Mouse (Mus musculus) layer of hippocampus, adult 6 months (tissue): Measurements from ENCODE around the gene 1810065E05Rik. TPM values are rescaled to one million over a fixed set of nuclear protein-coding genes. Genes with fewer than 3 reads are reported as not detected.

Source experiments
- long read RNA-seq, 2 experiments: library from polyadenylated mRNA; unstranded; transcript quantifications; one replicate each; pipeline ENCODE4 v2.0.0; 2019 to 2020
- polyA plus RNA-seq: library from polyadenylated mRNA; unstranded; fragments of <200 nt; fragmentation: Nextera tagmentation; gene quantifications from 2 replicates; pipeline ENCODE4 v1.2.3, GENCODE M21; 2021

The 1810065E05Rik gene
- not detected in 2 replicates for polyA plus RNA-seq
- long read RNA-seq, experiment 1, result 0 reads
- long read RNA-seq, experiment 2, result 0 reads

DNA sequence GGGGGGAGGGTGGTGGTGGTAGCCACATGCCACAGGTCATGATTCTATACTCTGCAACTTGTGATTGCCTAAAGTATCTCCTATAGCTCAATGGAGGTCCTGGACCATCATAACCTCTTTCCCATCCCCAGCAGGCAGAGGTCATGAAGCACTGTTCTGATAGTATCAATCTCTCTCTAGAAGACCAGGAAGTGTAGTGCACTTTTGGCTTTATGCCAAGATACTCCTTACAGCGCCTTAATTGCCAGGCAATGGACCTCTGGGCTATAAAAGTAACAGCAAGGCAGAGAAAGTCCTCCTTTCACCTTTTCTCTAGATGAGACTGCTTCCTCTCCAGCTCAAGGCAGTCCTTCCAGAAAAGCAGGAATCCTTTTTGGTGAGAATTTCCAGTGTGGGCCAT is at the start of gene 1810065E05Rik:
TSS of gene 1810065E05Rik (plus strand) at position 297 of the 400 bp plus-strand sequence.

DNA sequence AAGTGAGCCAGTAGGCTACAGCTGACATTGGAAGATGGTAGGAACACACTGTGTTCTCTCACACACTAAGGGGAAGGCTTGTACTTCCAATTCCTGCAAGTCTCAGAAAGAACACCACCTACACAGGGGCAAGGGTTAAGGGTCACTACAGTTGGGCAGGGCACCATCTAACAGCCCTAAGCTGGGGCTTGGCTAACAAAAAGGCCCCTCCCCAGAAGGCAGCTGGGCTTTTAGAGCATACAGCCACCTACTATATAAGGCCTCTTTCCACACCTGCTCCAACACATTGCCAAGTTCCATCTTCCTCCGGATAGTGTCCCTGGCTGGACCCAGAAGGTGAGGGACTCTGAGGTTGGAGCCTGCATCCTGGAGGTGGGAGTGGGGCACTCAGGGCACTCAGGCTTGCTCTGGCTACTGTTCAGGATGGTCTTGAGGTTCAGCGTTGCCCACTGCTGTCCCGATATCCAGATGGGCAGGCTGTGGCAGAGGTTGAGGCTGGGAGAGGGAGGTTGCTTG is 42.1 kb upstream of the 1810065E05Rik start, which contains the start of gene Lypd8:
TSS of gene Lypd8 (plus strand) at position 281 of the 516 bp plus-strand sequence.

DNA sequence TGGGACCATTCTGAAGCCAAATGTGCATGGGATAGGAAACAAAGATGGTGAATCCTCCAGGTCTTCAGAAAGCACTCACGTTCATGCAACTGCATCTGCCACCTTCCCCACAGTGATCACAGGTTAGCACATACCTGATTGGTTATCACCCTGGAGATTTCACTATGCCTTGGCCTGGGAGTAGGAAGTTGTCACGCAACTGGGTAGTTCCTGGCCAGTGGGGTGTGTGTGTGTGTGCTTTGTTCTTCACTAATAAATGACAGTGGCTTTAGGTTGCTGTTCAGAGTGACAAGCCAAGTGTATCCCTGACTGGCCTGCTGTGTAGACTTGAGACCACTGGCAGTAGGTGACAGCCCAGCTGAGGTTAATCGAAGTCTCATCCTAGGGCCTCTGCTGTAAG is 11.3 kb downstream of the 1810065E05Rik start, which contains the start of gene Gm12253:
TSS of gene Gm12253 (plus strand) at position 301 of the 400 bp plus-strand sequence.

DNA sequence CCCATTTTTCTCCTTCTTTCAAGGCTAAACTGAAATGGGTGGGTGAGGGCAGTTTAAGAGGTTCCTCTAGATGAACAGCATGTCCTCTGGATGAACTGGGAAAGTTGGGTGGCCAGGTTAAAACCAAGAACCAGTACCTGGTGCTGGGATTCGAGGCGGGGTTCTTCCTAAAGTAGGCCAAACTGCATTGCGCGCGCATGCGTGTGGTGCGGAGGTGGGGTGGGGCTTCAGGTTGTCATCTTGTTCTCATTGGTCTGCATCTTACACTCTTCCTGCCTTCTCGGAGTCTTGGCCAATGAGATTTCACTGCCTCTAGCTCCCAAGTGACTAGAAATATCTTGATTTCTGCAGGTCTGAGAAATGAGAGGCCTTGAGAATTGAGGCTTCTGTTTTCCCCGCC is 31.8 kb downstream of the 1810065E05Rik start, which contains the start of gene Lypd9:
TSS of gene Lypd9 (minus strand) at position 165 of the 400 bp plus-strand sequence.

DNA sequence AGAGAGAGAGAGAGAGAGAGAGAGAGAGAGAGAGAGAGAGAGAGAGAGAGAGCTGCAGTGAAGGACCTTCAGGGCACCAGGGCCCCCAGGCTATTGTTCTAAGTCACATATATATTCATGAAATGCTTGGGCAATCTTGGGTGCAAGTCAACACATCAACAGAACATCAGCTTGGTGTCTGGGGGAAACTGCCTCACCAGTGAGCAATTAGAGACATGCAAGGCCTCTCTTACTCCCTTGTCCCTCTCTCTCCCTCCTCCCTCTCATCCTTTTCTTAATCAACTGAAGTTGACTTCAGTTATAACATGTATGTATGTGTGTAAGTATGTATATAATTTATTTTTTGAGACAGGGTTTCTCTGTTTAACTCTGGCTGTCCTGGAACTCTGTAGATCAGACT is 41.3 kb downstream of the 1810065E05Rik start, which contains the start of gene Olfr30:
TSS of gene Olfr30 (minus strand) at position 101 of the 400 bp plus-strand sequence.

Other genes with a start within 250 kb of the 1810065E05Rik start
- gene Mrpl22, start 249.4 kb upstream of the 1810065E05Rik start, polyA plus RNA-seq, result 97.5 and 107 TPM in 2 replicates
- gene Igtp, start 221.6 kb upstream of the 1810065E05Rik start, polyA plus RNA-seq, result 4.5 and 6.0 TPM in 2 replicates
- gene Irgm2, start 221.5 kb upstream of the 1810065E05Rik start, polyA plus RNA-seq, result 1.7 and 1.8 TPM in 2 replicates
- gene 4930438A08Rik, start 146.3 kb upstream of the 1810065E05Rik start, polyA plus RNA-seq, result not detected in 2 replicates
- 4.4 and 6.1 TPM in 2 replicates for gene Zfp692, start 114.0 kb upstream of the 1810065E05Rik start, polyA plus RNA-seq
- 30.0 and 30.5 TPM in 2 replicates for gene Zfp672, start 90.8 kb upstream of the 1810065E05Rik start, polyA plus RNA-seq
- gene Sh3bp5l, start 90.4 kb upstream of the 1810065E05Rik start, polyA plus RNA-seq, result 15.5 and 17.7 TPM in 2 replicates
- 0.18 TPM in 1 of 2 replicates, not detected in the other for gene Lypd8, start 42.1 kb upstream of the 1810065E05Rik start, polyA plus RNA-seq
- not detected in 2 replicates for gene Gm12253, start 11.4 kb downstream of the 1810065E05Rik start, polyA plus RNA-seq
- gene Lypd9, start 31.8 kb downstream of the 1810065E05Rik start, polyA plus RNA-seq, result not detected in 2 replicates
- gene Olfr30, start 41.2 kb downstream of the 1810065E05Rik start, polyA plus RNA-seq, result not detected in 2 replicates
- not detected in 2 replicates for gene Olfr332, start 71.4 kb downstream of the 1810065E05Rik start, polyA plus RNA-seq
- gene Olfr331, start 81.5 kb downstream of the 1810065E05Rik start, polyA plus RNA-seq, result not detected in 2 replicates
- gene Olfr330, start 113.7 kb downstream of the 1810065E05Rik start, polyA plus RNA-seq, result not detected in 2 replicates
- gene Olfr329-ps, start 125.3 kb downstream of the 1810065E05Rik start, polyA plus RNA-seq, result not detected in 2 replicates
- not detected in 2 replicates for gene Olfr328, start 134.5 kb downstream of the 1810065E05Rik start, polyA plus RNA-seq
- gene Olfr224, start 149.4 kb downstream of the 1810065E05Rik start, polyA plus RNA-seq, result not detected in 2 replicates
- not detected in 2 replicates for gene Olfr325, start 156.6 kb downstream of the 1810065E05Rik start, polyA plus RNA-seq
- not detected in 2 replicates for gene Olfr324, start 174.0 kb downstream of the 1810065E05Rik start, polyA plus RNA-seq
- not detected in 2 replicates for gene 2210407C18Rik, start 195.0 kb downstream of the 1810065E05Rik start, polyA plus RNA-seq
- not detected in 2 replicates for gene Olfr323, start 209.4 kb downstream of the 1810065E05Rik start, polyA plus RNA-seq
- not detected in 2 replicates for gene Trim58, start 219.4 kb downstream of the 1810065E05Rik start, polyA plus RNA-seq
- gene Olfr322, start 237.7 kb downstream of the 1810065E05Rik start, polyA plus RNA-seq, result not detected in 2 replicates